Mouse (Mus musculus): ENCODE data around the gene Ezr. TPM values are rescaled to one million over a fixed set of nuclear protein-coding genes. Genes with fewer than 3 reads are reported as not detected.

Gene Ezr
- total RNA-seq, 2 experiments from 2014 or later, result 63.0 to 68.2 TPM

DNA sequence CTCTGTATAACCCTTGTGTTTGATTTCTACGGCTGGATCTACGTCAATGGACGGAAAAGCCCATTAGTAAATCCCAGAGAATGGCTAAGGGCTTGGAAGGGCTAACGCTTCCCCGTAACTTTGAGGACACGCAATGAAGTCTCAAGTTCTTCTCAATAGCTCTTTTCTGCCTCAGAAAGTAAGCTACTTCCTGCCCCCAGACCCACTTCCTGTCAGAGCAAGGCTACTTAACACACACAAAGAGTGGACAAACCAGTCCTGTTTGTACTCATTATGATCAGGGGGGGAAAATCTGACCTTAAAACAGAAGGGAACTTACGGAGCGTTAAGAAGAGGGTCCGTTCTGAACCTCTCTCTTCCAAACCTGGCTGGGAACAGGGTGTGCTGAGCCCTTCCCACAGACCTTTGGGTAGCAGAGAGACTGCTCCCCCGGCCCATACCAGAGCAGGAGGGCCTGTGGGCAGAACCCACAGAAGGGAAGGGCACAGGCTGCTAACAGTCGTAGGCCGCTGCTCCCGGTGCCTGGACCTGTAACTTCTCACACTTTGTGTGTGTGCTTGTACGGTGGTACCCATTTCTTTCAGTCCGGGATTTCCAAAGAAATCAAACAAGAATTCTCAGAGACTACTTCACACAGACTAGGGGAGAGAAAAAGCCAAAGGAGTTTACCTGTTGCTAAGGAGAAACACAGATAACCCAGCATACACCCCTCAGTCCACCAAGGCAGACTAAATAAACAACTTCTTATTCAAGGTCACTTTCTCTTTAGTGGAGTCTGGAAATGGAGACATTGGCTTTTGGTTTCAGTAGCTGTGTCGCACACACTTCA, 10.7 kb downstream of the Ezr start:
- DNase-seq (ENCODE audit: low spot score in 2 of 2), result no peak

DNA sequence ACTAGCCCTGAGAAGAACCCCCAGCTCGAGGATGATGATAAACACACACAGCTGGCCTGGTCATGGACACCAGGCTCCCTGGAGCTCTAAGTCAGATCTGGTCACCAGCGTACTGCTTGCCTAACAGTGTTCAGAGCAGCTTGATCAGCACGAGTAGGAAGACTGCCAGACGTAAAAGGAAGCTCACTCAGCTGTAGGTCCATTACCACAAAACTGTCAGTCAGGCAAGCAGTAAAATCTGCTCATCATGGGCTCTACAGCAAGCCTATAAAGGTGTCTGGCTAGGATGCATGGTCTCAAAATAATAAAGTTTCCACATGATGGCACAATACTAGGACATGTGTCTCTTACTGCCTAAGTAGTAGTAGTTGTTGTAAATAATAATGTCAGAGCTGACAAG, 13.0 kb downstream of the Ezr start:
- no peak for DNase-seq (ENCODE audit: low spot score in 2 of 2)

DNA sequence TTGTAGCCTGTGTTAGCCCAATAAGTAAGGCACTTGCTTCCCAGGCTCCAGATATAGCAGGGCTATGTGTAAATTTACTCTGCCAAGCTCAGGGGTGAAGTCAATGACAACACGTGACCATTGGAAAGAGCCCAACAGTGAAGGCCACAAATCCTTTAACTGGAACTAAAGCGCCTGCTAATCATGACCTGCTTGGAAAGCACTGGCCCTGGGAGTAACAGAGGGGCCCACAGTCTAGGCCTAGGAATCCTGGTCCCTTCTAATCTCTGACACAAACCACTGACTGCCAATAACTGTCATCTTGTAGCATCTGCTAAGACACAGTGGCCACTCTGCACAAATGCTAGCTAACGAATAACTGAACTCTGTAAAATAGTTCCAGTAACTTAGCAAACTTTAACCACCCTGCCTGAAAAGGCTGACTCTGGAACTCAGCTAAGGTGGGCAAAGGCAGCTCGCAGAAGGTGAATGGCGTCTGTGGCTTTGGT, 14.2 kb downstream of the Ezr start:
- DNase-seq (ENCODE audit: low spot score in 2 of 2), result no peak

DNA sequence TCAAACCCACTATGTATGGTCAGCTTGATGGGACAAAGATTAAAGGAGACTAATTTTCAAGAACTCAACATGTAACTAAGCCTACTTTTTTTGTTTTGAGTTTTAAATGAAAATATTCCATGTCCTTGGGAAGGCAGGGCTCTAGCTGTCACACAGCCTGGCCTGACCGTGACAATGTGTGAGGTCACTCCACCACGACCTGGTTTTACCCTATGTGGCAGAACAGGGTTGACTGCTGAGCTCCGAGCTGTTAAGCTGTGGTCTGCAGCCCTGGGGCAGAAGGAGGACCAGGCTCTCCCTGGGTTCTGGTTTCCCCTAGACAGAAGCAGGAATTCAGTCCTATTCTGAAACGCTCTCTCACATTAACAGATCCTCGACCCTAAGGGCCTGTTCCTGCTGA, 14.8 kb downstream of the Ezr start:
- no peak for DNase-seq (ENCODE audit: low spot score in 2 of 2)

DNA sequence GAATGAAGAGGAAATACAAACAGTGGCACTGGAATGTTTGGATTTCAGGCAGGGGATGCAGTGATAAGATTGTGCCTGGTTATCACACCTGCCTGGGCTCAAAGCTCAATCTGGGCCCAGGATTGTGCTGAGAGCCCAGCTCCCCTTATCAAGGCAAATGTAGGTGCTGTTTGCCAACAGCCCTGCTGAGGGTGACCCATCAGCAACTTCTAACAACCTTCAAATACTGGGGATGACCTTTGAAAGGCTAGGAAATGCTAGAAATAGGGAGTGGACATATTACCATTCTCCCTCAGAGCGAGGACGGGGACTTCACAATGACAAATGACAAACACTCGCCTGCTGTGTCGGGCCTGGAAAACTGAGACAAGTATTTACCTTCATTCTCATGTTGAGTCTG, 15.8 kb downstream of the Ezr start:
- DNase-seq (ENCODE audit: low spot score in 2 of 2), result no peak

DNA sequence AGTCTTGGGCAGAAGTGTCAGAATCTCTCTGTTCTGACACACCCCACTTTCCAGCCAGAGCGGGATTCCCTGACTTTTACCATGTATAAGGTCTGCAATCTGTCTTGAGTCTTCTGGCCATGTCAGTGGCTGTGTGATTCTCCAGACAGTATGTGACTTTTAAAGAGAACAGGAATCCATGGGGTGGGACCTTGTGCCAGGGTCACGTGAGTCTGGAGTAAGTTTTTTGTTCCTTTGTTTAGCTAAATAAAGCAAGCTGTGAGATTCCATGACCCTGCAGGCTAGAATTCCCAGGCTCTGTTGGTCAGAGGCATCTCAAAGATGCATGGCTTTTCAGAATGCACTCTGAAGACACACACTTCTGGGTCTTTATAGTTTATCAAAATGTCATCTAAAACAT, 16.7 kb downstream of the Ezr start:
- no peak for DNase-seq (ENCODE audit: low spot score in 2 of 2)

DNA sequence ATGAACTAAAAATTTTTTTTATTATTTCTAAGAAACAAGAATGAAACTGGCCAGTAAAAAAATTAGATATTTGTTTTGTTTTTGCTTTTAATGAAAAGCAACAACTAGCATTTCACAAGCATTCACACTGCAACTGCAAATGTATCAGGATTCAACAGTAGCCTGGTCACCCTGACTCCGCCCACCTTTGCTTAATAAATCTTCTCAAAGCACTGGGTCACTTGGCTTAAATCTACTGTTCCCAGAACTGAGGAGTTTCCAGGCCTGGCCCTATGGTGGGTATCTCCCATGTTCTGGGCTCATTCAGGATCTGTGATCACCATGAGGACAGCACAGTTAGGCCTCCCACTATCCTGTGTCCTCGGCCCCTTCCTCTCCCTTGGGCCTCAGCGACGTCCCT, 17.9 kb downstream of the Ezr start:
- DNase-seq (ENCODE audit: low spot score in 2 of 2), result no peak

DNA sequence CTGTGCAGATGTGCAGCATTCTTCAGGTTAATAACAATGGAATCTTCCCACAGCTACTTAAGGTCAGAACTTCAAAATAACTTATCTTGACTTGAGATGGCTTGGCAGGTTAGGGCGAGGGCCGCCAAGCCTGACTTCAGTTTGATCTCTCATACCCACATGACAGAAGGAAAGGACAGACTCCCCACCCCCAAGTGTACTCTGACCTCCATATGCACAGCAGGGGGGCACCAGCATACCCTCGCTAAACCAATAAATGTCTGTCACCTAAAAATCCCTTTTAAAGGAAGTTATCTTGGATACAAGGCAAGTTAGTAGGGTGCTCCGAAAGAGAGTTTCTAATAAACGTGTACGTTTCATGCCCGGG, 18.4 kb downstream of the Ezr start:
- DNase-seq (ENCODE audit: low spot score in 2 of 2), result no peak

DNA sequence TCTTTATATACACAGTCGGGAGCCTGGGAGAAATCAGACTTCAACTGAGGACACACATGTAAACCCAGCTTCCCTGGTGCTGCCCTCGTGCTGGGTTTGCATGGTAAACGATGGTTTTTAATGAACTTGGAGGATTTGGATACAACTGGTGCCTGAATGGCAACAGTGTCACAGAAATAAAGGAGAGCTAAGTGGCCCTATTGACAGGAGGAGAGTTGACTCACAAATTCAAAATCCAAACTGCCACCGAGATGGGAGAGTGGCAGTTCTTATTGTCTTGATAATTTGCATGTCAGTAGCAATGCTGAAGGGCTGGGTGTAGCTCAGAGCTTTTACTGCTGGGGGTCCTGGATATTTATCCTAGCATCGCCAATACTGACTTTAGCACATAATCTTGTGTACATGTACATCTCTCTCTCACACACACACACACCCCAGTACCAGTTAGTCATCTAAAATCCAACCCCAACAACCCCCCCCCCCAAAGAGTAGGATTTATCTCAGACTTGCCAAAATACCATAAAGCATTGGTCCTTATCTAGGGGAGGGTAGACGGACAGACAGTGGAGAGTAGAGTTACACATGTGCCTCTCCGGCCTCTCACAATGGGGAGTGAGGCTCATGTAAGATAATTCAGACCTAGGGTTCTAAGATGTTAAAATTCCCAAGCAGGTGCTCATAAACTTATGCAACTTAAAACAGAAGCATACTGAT, 18.9 kb downstream of the Ezr start:
- DNase-seq (ENCODE audit: low spot score in 2 of 2), result no peak

DNA sequence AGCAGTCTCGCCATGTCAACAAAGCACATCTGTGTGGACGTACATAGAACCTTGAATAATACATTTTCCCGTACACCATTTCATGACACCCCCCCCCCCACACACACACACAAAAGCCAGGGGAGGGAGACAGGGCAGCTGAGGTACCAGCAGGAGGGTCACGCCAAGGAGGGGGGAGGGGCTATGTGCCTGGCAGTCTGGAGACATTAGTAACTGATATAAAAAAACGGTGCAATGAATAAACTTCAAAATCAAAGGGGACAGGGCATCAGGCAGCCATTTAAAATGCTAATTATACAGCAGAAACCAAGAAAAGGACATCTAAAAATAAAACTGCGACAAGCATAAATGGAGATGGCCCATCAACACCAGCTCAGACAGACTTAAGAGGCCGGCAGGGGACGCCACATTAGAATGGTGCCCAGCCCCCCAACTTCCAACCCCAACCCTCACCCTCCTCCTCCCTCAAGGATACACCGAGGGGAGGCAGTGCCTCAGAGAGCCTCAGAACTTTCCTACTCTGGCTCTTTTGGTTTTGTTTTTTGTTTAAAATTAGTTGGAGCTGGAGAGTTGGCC, 22.8 kb downstream of the Ezr start:
- DNase-seq (ENCODE audit: low spot score in 2 of 2), result no peak

DNA sequence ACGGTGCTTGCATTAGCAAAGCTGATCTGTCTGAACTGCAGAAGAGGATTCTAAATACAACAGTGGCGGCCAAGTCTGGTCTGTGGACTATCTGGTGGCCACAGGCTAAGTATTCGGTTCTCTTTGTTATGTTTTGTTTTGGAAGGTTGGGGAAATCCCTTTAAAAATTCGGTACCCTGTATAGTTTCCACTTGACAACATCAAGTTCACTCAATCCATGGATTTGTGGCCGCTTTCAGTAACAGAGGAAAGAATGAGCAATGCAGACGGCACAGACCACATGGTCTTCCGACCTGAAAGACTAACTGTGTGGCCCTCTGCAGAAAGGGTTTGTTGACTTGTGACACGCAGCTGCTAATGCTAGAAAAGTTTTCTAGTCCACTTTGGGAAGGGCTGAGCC, 23.7 kb downstream of the Ezr start:
- no peak for DNase-seq (ENCODE audit: low spot score in 2 of 2)

DNA sequence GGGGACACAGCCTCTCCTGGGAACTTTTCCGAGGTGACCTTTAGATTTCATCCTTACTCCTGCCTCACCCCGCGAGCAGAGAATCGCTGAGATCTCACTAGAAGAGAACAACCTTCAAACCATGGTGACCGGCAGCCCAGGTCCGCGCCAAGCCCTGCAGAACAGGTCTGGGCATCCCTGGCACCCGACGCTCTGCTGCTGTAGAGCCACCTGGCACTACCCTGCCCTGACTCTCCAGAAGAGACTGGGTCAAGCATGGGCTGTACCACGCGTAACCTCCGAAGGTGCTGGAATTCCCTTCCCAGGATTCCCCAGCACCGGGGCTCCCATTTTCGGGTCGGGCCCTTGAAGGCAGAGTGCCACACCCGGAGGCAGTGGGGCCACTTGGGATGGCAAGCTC, 24.7 kb downstream of the Ezr start:
- DNase-seq (ENCODE audit: low spot score in 2 of 2), result no peak

DNA sequence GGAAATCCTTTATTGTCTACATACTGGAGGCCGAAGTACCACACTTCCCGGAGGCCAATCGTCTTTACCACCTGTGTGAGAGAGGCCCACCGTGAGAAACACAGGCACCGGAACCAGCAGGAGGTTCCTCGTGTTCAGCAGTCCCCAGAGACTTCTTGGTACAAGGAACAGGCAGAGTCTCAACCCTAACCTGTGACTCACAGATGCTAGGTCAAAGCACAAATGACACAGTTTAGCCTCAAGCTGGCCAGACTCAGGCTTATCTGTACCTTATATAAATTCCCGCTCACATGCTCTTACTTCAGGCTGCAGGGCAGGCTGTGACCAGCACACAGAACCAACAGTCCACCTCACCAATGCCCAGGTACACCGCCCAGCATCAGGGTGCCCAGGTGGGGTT, 26.7 kb downstream of the Ezr start:
- DNase-seq (ENCODE audit: low spot score in 2 of 2), result no peak

DNA sequence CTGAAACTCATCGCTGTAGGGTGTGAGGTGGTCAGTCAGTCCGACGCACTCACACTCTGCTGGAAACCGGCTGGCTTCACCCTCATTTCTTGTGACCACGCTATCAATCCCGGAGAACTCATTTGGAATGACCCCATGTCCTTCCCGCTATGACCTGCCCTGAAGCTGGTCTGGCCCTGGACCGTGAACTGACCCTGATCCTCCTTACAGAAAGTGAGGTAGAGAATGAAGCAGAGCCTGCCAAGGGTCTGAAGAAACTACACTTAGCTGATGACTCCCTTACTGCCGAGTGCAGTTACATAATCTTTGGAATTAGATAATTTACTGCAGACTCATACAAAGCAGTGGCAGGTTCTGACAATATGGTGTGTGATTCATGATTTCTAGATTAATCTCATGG, 27.4 kb downstream of the Ezr start:
- no peak for DNase-seq (ENCODE audit: low spot score in 2 of 2)

DNA sequence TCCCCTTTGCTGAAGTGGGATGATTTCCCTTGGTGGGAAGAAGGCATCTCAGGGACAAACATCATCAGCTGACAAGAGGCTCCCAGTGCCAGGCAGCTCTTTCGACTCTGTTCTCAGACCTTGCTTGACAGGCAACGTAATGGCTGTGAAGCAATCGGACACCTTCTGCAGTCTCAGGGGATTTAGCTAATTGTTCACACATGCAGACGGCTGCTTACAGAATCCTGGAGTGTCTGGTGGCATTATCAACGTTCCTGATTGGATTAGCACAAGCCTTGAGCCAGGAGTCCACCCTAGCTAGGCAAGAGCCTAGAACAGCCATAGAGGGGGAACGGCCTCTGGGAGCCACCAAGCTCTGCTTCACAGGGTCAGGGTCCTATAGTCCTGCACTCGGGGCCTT, 30.2 kb downstream of the Ezr start:
- DNase-seq (ENCODE audit: low spot score in 2 of 2), result no peak

DNA sequence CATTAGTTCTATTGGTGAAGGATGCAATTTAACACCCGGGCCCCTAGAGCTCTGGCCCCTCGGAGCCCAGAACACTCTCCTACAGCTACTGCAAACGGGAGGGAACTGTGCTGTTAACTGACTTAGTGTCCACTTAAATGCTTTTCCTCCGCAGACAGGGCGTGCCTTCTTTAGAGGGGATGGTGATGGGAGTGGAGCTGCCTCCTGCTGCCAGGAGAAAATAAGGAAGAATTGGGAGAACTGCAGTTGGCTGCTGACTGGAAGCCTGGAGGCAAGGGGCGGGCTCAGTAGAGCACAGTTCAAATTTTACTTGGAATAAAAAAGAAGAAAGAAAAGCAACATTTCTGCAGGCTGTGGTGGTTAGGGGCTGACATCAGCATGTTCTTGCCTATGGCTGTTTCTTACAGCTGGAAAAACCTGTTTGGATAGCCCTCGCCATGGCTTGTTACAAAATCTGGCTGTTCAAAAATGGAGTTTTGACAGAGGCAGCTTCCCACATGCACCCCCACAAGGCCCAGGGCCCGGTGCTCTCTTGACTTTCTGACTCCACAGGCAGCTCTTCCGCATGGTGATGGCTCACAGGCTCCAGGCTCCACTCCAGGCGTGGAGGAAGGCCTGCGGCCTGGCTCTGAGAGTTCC, 31.2 kb downstream of the Ezr start:
- no peak for DNase-seq (ENCODE audit: low spot score in 2 of 2)

DNA sequence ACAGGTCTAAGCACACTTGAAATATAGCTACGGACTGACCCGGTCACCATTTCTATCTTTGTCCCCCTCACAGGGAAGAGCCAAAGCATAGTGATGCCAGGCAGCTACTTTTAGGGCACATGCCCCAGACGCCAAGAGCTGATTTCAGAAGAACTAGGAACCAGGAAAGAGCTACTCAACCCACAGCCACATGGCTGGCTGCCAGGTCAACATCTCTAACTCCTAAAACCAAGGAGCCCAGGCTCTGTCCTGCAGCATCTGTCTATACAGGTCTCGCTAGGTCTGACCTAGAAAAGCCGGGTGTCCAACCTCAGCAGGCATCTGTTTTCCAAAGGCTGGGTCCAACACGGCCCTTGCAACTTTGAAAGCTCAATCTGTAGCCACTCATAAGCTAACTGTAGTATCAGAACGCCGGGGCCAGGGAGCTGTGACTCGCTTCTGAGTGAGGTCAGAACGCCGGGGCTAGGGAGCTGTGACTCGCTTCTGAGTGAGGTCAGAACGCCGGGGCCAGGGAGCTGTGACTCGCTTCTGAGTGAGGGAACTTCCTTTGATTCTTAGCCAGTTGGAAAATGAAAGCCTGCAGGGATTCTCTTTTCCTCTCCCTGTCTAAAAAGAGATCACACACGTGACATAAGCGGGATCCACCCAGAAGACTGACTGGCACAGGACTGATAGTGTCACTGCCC, 33.7 kb downstream of the Ezr start:
- DNase-seq (ENCODE audit: low spot score in 2 of 2), result no peak

DNA sequence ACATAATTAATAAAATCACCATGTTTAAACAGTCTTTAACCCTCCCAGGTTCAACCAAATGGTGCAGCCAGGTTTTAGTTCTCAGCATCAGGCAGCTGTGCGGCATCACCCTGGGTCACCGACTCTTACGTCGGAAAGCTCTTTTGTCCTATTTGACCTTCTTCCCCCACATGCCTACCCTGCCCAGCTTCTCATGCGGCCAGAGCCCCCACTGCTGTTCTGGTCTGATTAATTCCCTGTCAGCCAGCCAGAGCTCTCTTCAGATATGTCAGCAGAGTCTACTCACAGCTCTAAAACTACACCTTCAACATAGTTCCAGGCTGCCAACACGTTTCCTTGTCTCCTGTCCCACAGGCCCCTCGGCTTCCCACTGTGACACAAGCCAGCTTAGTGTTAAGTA, 35.1 kb downstream of the Ezr start:
- no peak for DNase-seq (ENCODE audit: low spot score in 2 of 2)

DNA sequence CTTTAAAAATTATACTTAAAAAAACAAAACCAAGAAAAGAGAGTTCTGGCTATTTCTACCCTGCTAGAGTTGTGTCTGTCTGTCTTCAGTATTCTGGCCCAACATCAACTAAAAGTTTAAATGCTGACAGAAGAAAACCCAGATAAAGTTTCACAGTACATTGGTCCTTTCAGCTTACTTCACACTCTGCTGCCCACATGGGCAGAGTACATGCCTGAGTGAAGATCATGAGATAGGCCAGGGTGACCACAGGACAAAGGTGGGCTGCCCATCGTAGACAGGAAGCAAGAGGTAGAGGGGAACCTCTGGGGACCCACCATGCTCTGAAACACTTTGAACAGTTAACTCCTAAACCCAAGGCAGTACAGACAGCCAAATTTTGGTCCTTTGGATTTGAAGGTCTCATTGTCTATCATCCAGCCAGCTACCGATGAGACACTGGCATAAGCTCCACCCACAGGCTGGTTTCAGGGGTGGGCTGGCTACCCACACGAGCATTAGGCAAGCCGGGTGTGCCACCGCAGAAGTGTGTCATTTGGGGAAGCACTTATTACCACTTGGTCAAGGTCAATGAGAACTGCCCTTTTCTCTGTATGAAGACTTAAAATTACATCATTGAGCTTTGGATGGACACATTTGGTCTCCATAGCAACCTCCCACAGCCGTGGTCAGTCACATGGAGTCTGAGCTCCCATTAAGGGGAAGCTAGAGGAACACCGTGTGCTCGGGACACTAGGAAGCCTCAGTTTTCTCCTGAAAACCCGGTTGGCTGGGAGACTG, 35.9 kb downstream of the Ezr start:
- no peak for DNase-seq (ENCODE audit: low spot score in 2 of 2)

DNA sequence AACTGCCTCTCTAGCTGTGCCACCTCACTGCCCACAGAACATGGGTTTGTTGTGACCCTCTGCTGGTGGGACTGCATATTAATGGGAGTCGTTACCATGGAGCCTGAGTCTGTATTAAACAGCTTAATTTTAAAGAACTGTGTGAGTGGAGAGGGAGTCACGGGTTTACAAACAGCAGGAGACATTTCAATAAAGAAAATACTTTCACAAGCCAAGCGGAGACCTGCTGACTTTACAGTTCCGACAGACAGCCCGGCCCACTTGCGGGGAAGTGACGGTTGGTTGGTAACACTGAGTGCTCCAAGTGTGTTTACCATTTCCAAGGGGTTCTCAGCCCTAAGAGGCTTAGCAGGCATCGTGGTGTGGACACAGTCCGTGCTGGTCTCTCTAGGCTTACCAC, 36.6 kb downstream of the Ezr start:
- no peak for DNase-seq (ENCODE audit: low spot score in 2 of 2)

DNA sequence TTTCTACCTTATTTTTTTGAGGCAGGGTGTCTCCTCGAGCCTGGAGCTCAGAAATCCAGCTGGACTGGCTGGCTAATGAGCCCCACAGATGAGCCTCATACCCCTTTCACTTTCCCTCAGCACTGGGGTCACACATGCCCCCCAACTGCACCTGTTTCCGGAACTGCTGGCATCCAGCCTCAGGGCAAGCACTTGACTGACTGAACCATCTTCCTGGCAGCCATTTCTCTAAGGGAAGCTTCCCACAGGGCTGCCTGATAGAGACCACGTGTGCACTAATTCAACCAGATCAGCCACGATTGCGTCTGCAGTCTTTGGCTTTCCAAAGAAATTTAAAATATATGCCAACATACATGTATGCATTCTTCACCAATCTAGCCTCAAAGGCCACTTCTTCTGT, 37.1 kb downstream of the Ezr start:
- DNase-seq (ENCODE audit: low spot score in 2 of 2), result no peak
